Mouse (Mus musculus): ENCODE data around the gene Atp6v1e1. TPM values are rescaled to one million over a fixed set of nuclear protein-coding genes. Genes with fewer than 3 reads are reported as not detected.

The Atp6v1e1 gene
- polyA plus RNA-seq, 1 experiment from 2014 or later = 92.3 TPM

DNA sequence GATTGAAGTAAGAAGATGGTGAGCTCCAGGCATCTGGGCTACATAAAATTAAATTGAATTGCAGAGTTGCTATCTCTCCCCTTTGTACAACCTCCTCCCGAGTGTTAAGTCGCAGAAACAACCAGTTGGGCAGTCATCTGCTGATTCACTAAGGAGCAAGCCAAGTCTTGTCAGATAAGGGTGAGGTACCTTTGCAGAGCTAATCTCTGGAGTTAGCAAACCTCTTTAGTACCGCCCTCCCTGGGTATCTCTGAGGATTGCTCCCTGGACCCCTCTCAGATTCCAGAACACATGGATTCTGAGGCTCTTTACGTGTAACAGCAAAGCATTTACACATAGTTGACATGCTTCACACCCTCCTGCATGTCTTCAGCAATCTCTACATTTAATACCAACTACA, 9.5 kb upstream of the Atp6v1e1 start:
- H3K27ac ChIP-seq (ENCODE audit: low read depth) = no peak overlapping the region; the same call in 1 of the 2 replicates
- DNase-seq = no peak
- no peaks in the 10 kb centered on the region for H3K27me3 ChIP-seq (ENCODE audit: insufficient read depth, low read length)
- peaks cover under 1% of the 10 kb centered on the region; the same call in 1 of the 2 replicates for H3K4me1 ChIP-seq (ENCODE audit: insufficient read depth)
- no peak overlapping the region for H3K9ac ChIP-seq
- no peak overlapping the region for H3K4me2 ChIP-seq
- H3K4me3 ChIP-seq (ENCODE audit: low read depth, low read length) = no peak overlapping the region
- no peak for TF ChIP-seq CTCF (IDR thresholded peaks at IDR 0.05; ENCODE audit: low read depth)
- no peaks in the 10 kb centered on the region for H3K36me3 ChIP-seq (ENCODE audit: insufficient read depth)
- ATAC-seq (ENCODE audit: insufficient read depth) = no peak
- no peaks in the 10 kb centered on the region for H3K9me3 ChIP-seq (ENCODE audit: low read depth, low read length)
- WGBS = 57% methylated on average over 4 of the region's 4 CpGs

GRCm38 (mm10) chr6:120830866-120831608, 8.4 kb upstream of the Atp6v1e1 start:
- no peaks in the 10 kb centered on the region; the same call in 1 of the 2 replicates for H3K4me1 ChIP-seq (ENCODE audit: insufficient read depth)
- H3K27me3 ChIP-seq (ENCODE audit: insufficient read depth, low read length) = no peaks in the 10 kb centered on the region
- H3K36me3 ChIP-seq (ENCODE audit: insufficient read depth) = no peaks in the 10 kb centered on the region
- H3K9ac ChIP-seq = no peak overlapping the region
- H3K4me2 ChIP-seq = no peak overlapping the region
- ATAC-seq (ENCODE audit: insufficient read depth) (no peak), DNase-seq (no peak)
- no peak overlapping the region for H3K4me3 ChIP-seq (ENCODE audit: low read depth, low read length)
- WGBS = 55% methylated on average over 4 of the region's 4 CpGs
- no peaks in the 10 kb centered on the region for H3K9me3 ChIP-seq (ENCODE audit: low read depth, low read length)
- peak overlapping the region; percentile 30; the same call in 1 of the 2 replicates for H3K27ac ChIP-seq (ENCODE audit: low read depth)
- no peak for TF ChIP-seq CTCF (IDR thresholded peaks at IDR 0.05; ENCODE audit: low read depth)

DNA sequence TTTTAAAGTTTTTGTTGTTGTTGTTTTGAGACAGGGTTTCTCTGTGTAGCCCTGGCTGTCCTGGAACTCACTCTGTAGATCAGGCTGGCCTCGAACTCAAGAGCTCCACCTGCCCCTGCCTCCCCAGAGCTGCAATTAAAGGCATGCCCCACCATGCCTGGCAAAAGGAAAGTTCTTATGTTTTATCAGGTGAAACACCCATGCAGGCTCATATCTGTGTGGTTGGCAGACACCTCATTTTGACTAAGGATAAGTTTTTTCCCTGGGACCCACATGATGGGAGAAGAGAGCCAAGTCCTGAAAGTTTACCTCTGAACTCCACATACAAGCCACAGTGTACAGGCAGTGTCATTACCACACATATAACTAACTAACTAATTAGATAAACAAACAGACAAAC, 7.5 kb upstream of the Atp6v1e1 start:
- no peak overlapping the region for H3K4me2 ChIP-seq
- H3K27ac ChIP-seq (ENCODE audit: low read depth) = no peak overlapping the region
- DNase-seq (no peak), ATAC-seq (ENCODE audit: insufficient read depth) (no peak)
- no peak for TF ChIP-seq CTCF (IDR thresholded peaks at IDR 0.05; ENCODE audit: low read depth)
- no peaks in the 10 kb centered on the region for H3K4me1 ChIP-seq (ENCODE audit: insufficient read depth)
- no peak overlapping the region for H3K4me3 ChIP-seq (ENCODE audit: low read depth, low read length)
- 58% methylated on average over 1 of the region's 1 CpGs for WGBS
- H3K36me3 ChIP-seq (ENCODE audit: insufficient read depth) = no peaks in the 10 kb centered on the region
- H3K9me3 ChIP-seq (ENCODE audit: low read depth, low read length) = no peaks in the 10 kb centered on the region
- H3K9ac ChIP-seq = no peak overlapping the region
- H3K27me3 ChIP-seq (ENCODE audit: insufficient read depth, low read length) = no peaks in the 10 kb centered on the region

DNA sequence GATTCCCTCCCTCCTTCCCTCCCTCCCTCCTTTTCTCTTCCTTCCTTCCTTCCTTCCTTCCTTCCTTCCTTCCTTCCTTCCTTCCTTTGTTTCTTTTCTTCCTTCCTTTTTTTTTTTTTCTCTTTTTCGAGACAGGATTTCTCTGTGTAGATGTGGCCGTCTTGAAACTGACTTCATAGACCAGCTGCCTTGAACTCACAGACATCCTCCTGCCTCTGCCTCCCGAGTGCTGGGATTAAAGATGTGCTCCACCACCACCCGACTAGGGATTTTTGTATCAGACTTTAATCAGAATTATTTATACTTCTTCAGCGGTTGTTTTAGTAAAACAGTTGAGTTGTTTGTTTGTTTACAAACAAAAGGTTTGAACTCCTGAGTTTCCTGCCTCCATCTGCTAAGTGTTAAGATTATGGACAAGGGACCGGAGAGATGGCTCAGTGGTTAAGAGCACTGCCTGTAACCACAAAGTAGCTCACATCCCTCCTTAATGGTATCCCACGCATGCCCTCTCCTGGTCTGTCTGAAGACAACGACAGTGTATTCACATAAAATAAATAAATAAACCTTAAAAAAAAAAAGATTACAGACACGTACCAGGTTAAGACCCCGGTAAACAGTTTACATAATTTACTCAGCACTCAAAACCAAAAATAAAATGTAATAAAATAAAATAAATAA, 483 bp upstream of the Atp6v1e1 start:
- Histone ChIP-seq H3K9ac (no peak overlapping the region), H3K27ac (ENCODE audit: low read depth) (peak overlapping the region; percentile 61; the same call in 1 of the 2 replicates), H3K4me3 (ENCODE audit: low read depth, low read length) (peak overlapping the region; percentile 72), H3K4me2 (peak overlapping the region; percentile 36), H3K36me3 (ENCODE audit: insufficient read depth) (peaks cover 13% of the 10 kb centered on the region), H3K4me1 (ENCODE audit: insufficient read depth) (peaks cover 6% of the 10 kb centered on the region; the same call in 1 of the 2 replicates), H3K27me3 (ENCODE audit: insufficient read depth, low read length) (no peaks in the 10 kb centered on the region), H3K9me3 (ENCODE audit: low read depth, low read length) (no peaks in the 10 kb centered on the region)
- no peak; the same call in 1 of the 2 replicates for TF ChIP-seq CTCF (IDR thresholded peaks at IDR 0.05; ENCODE audit: low read depth)
- WGBS = 64% methylated on average over 10 of the region's 10 CpGs
- ATAC-seq (ENCODE audit: insufficient read depth) (peak; percentile 45; the same call in 1 of the 2 replicates), DNase-seq (no peak)

GRCm38 (mm10) chr6:120821715-120822114, 878 bp downstream of the Atp6v1e1 start:
- no peak overlapping the region for H3K27ac ChIP-seq (ENCODE audit: low read depth)

GRCm38 (mm10) chr6:120820941-120821340, 1.7 kb downstream of the Atp6v1e1 start:
- peak overlapping the region; percentile 72; the same call in 1 of the 2 replicates for H3K4me3 ChIP-seq (ENCODE audit: low read depth, low read length)

More at GRCm38 (mm10) chr6:120821715-120822114, 878 bp downstream of the Atp6v1e1 start:
- ATAC-seq (ENCODE audit: insufficient read depth) (no peak), DNase-seq (no peak)
- Histone ChIP-seq H3K4me1 (ENCODE audit: insufficient read depth) (peaks cover 6% of the 10 kb centered on the region; the same call in 1 of the 2 replicates), H3K27me3 (ENCODE audit: insufficient read depth, low read length) (no peaks in the 10 kb centered on the region), H3K9ac (peak overlapping the region; percentile 68), H3K4me3 (ENCODE audit: low read depth, low read length) (peak overlapping the region; percentile 72), H3K9me3 (ENCODE audit: low read depth, low read length) (no peaks in the 10 kb centered on the region), H3K36me3 (ENCODE audit: insufficient read depth) (peaks cover 23% of the 10 kb centered on the region), H3K4me2 (peak overlapping the region; percentile 75)
- no peak for TF ChIP-seq CTCF (IDR thresholded peaks at IDR 0.05; ENCODE audit: low read depth)
- WGBS = 51% methylated on average over 5 of the region's 5 CpGs

DNA sequence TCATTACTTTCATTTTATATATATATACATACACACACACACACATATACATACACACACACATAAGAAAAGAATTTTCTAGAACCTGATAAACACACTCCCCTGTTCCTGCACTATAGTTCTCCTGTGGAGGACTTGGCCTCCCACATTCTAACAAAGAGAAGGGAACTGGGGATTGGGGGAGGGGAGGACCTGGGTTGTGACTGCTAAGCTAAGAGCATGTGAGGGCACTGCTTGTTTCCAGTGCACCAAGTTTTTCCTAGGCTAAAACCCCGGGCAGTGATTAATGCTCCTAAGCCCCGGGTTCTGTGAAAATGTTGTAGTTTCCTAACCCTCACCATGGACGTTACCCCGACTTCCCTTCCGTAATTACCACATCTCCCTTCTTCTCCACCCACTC, 2.4 kb downstream of the Atp6v1e1 start:
- Histone ChIP-seq H3K4me2 (peak overlapping the region; percentile 25; the same call in 1 of the 2 replicates), H3K36me3 (ENCODE audit: insufficient read depth) (peaks cover 23% of the 10 kb centered on the region), H3K9me3 (ENCODE audit: low read depth, low read length) (no peaks in the 10 kb centered on the region), H3K4me3 (ENCODE audit: low read depth, low read length) (no peak overlapping the region), H3K4me1 (ENCODE audit: insufficient read depth) (peaks cover 6% of the 10 kb centered on the region; the same call in 1 of the 2 replicates), H3K9ac (no peak overlapping the region), H3K27ac (ENCODE audit: low read depth) (no peak overlapping the region), H3K27me3 (ENCODE audit: insufficient read depth, low read length) (no peaks in the 10 kb centered on the region)
- TF ChIP-seq CTCF (IDR thresholded peaks at IDR 0.05; ENCODE audit: low read depth) = no peak
- DNase-seq (no peak), ATAC-seq (ENCODE audit: insufficient read depth) (no peak)
- 80% methylated on average over 5 of the region's 5 CpGs for WGBS

More at GRCm38 (mm10) chr6:120820941-120821340, 1.7 kb downstream of the Atp6v1e1 start:
- no peak for DNase-seq
- peak overlapping the region; percentile 75 for H3K4me2 ChIP-seq
- no peak overlapping the region; the same call in 1 of the 2 replicates for H3K9ac ChIP-seq
- no peaks in the 10 kb centered on the region for H3K27me3 ChIP-seq (ENCODE audit: insufficient read depth, low read length)
- no peak for TF ChIP-seq CTCF (IDR thresholded peaks at IDR 0.05; ENCODE audit: low read depth)
- H3K4me1 ChIP-seq (ENCODE audit: insufficient read depth) = peaks cover 6% of the 10 kb centered on the region; the same call in 1 of the 2 replicates
- no peaks in the 10 kb centered on the region for H3K9me3 ChIP-seq (ENCODE audit: low read depth, low read length)
- no peak overlapping the region for H3K27ac ChIP-seq (ENCODE audit: low read depth)
- ATAC-seq (ENCODE audit: insufficient read depth) = no peak
- H3K36me3 ChIP-seq (ENCODE audit: insufficient read depth) = peaks cover 23% of the 10 kb centered on the region
- WGBS = 84% methylated on average over 1 of the region's 1 CpGs
